Mouse (Mus musculus) Muller cell, postnatal 12 days (primary cell): ENCODE results near the gene Rasl11a.
"Not testable (repeated sequence)": the region's sequence is repeated elsewhere in the genome, so short reads cannot be mapped to it uniquely, and the experiment has no call there.

ENCODE experiments used
- DNase-seq: peaks from one replicate; pipeline ENCODE4 v3.0.0-alpha.2; 2015; ENCODE audit errors: inconsistent ontology term

Gene Rasl11a

DNA sequence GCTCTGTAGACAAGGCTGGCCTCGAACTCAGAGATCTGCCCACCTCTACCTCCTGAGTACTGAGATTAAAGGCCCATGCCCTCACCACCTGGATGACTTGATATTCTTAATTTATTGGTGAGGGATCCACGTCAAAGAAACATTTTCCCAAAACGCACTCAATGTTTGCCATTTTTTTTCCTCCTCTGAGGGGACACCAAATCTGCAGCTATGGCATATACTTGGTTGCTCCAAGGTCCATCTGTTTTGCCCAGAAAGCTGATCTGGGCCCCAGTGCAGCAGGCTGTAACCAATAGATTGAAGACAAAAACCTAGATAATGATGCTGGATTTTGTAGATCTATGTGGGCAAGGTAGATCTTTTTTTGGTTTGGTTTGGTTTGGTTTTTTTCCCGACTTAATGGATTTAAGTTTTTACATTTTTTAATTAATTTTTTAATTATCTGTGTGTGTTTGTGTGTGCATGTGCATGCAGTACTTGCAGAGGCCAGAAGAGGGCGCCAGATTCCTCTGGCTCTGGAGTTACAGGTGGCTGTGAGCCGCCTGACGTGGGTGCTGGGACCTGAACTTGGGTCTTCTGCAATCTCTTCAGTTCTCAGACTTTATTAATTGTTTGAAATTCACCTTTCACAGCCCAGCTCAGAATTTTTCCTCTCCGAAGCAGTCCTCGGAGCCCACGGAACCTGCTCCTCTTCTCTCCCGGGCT is 48.8 kb downstream of the Rasl11a start:
- DNase-seq: no peak

- not testable (repeated sequence) for DNase-seq
These were observed 50.8 kb downstream of the Rasl11a start for GRCm38 (mm10) chr5:146895667-146896066.

DNA sequence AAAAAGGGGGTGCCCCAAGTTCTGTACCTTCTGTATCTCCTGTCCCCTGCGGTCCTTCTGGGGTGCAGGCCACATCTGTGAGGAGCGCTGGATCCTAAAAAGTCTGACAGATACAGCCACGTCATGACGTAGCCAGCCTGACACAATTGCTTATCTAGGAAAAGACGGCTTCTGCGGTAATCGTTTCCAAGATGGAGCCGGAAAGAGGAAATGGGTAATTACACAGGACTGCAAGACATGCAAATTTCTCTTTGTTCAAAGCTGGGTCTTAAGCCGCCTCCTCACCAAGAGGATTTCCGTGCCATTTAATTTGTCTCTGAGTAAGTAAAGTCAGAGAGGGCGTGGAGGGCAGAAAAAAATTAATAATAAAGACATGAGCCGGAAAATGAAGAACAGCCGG is 52.1 kb downstream of the Rasl11a start:
- no peak for DNase-seq
